ENCODE assay signal across 21 mouse cellular contexts in genomic region chr1:171620091-171620490, GRCm38 (mm10). TPM values are rescaled to one million over a fixed set of nuclear protein-coding genes. Genes with fewer than 3 reads are reported as not detected.
"Had no signal": no experiment of that assay in that cellular context is flagged by ENCODE, and none has a peak within 500 bp of the region (broad histone marks: within the 10 kb centered on the region; RNA-seq: fewer than 3 reads in every experiment).

No protein-coding gene starts in this region.

- H3K27ac ChIP-seq: midbrain, embryonic 10.5 days; midbrain, embryonic 12.5 days; neural tube, embryonic 13.5 days; neural tube, embryonic 15.5 days had no signal

- H3K27me3 ChIP-seq: midbrain, embryonic 12.5 days; neural tube, embryonic 13.5 days; neural tube, embryonic 15.5 days had no signal

- ATAC-seq: midbrain, embryonic 16.5 days had no signal

- H3K4me1 ChIP-seq: midbrain, embryonic 10.5 days; midbrain, embryonic 12.5 days; neural tube, embryonic 13.5 days; neural tube, embryonic 15.5 days had no signal

- H3K4me3 ChIP-seq: midbrain, embryonic 10.5 days; midbrain, embryonic 12.5 days; myocyte; neural tube, embryonic 13.5 days; neural tube, embryonic 15.5 days had no signal

- DNase-seq: lung, adult 18-20 months; lung, embryonic 14.5 days; lung, postnatal 10 days; lung, postnatal 4 days; midbrain, embryonic 14.5 days; retina, postnatal 1 day; right cerebral cortex, adult 18-20 months; right cerebral cortex, postnatal 25 days; right cerebral cortex, postnatal 4 days; spleen, adult 18-20 months; thymus, adult 2 months; thymus, postnatal 25 days; thymus, postnatal 4 days had no signal

- H3K9me3 ChIP-seq: midbrain, embryonic 10.5 days; midbrain, embryonic 12.5 days; neural tube, embryonic 13.5 days; neural tube, embryonic 15.5 days had no signal

- H3K36me3 ChIP-seq: midbrain, embryonic 10.5 days; midbrain, embryonic 12.5 days; neural tube, embryonic 13.5 days; neural tube, embryonic 15.5 days had no signal

RNA-seq across cellular contexts. Expression of gene Ly9, which starts 12.9 kb away (rescaled TPM):
- polyA plus RNA-seq: midbrain, embryonic 10.5 days; midbrain, embryonic 12.5 days; midbrain, embryonic 14.5 days; myocyte; neural tube, embryonic 11.5 days; stomach, embryonic 14.5 days had no signal

RNA-seq across cellular contexts. Expression of gene Slamf7, which starts 32.7 kb away (rescaled TPM):
- polyA plus RNA-seq: lung, embryonic 14.5 days; midbrain, embryonic 10.5 days; midbrain, embryonic 12.5 days; midbrain, embryonic 16.5 days; myocyte; neural tube, embryonic 11.5 days; neural tube, embryonic 13.5 days had no signal
